Mouse (Mus musculus): Measurements from ENCODE around the gene Krt87.

Krt87 gene

GRCm38 (mm10) chr15:101438555-101438954 is at the start of gene Krt87:
Krt87 (minus strand) TSS chr15:101438804.
- no peak for DNase-seq (ENCODE audit: low spot score in 2 of 2)

- DNase-seq (ENCODE audit: low spot score in 2 of 2) = peak; percentile 58 to 66
Measured at GRCm38 (mm10) chr15:101485911-101486635, 47.5 kb upstream of the Krt87 start.

- no peak for DNase-seq (ENCODE audit: low spot score in 2 of 2)
Measured at GRCm38 (mm10) chr15:101484939-101485338, 46.3 kb upstream of the Krt87 start.

- no peak for DNase-seq (ENCODE audit: low spot score in 2 of 2)
Measured at GRCm38 (mm10) chr15:101483646-101484045, 45.0 kb upstream of the Krt87 start.

- no peak for DNase-seq (ENCODE audit: low spot score in 2 of 2)
Measured at GRCm38 (mm10) chr15:101482056-101482455, 43.5 kb upstream of the Krt87 start.

- no peak for DNase-seq (ENCODE audit: low spot score in 2 of 2)
Measured at GRCm38 (mm10) chr15:101479666-101480060, 41.1 kb upstream of the Krt87 start.

GRCm38 (mm10) chr15:101479007-101479665 is 40.5 kb upstream of the Krt87 start:
- peak; percentile 59 to 60 for DNase-seq (ENCODE audit: low spot score in 2 of 2)

GRCm38 (mm10) chr15:101472952-101473528 is 34.4 kb upstream of the Krt87 start, which contains the start of gene Krt86:
Krt86 (plus strand) TSS chr15:101473478.
- DNase-seq (ENCODE audit: low spot score in 2 of 2) = no peak

GRCm38 (mm10) chr15:101469093-101469492 is 30.5 kb upstream of the Krt87 start:
- peak; percentile 56 to 73 for DNase-seq (ENCODE audit: low spot score in 2 of 2)

- no peak for DNase-seq (ENCODE audit: low spot score in 2 of 2)
Measured at GRCm38 (mm10) chr15:101463651-101464050, 25.0 kb upstream of the Krt87 start, which contains the start of gene Krt81. Krt81 (minus strand) TSS chr15:101463751.

GRCm38 (mm10) chr15:101459283-101459682 is 20.7 kb upstream of the Krt87 start:
- DNase-seq (ENCODE audit: low spot score in 2 of 2) = no peak

- DNase-seq (ENCODE audit: low spot score in 2 of 2) = no peak
Measured at GRCm38 (mm10) chr15:101458361-101458930, 19.8 kb upstream of the Krt87 start.

GRCm38 (mm10) chr15:101455891-101456290 is 17.3 kb upstream of the Krt87 start:
- DNase-seq (ENCODE audit: low spot score in 2 of 2) = no peak

- DNase-seq (ENCODE audit: low spot score in 2 of 2) = no peak
Measured at GRCm38 (mm10) chr15:101455292-101455691, 16.7 kb upstream of the Krt87 start.

- no peak for DNase-seq (ENCODE audit: low spot score in 2 of 2)
Measured at GRCm38 (mm10) chr15:101454774-101455173, 16.2 kb upstream of the Krt87 start.

GRCm38 (mm10) chr15:101453093-101453736 is 14.6 kb upstream of the Krt87 start:
- DNase-seq (ENCODE audit: low spot score in 2 of 2) = peak; percentile 38 to 42

GRCm38 (mm10) chr15:101447444-101447843 is 8.8 kb upstream of the Krt87 start, which contains the start of gene Krt88:
Krt88 (plus strand) TSS chr15:101447744.
- no peak for DNase-seq (ENCODE audit: low spot score in 2 of 2)

GRCm38 (mm10) chr15:101446572-101446971 is 8.0 kb upstream of the Krt87 start:
- no peak for DNase-seq (ENCODE audit: low spot score in 2 of 2)

GRCm38 (mm10) chr15:101440837-101441236 is 2.2 kb upstream of the Krt87 start:
- no peak for DNase-seq (ENCODE audit: low spot score in 2 of 2)

GRCm38 (mm10) chr15:101436611-101437010 is 2.0 kb downstream of the Krt87 start:
- no peak for DNase-seq (ENCODE audit: low spot score in 2 of 2)

- DNase-seq (ENCODE audit: low spot score in 2 of 2) = no peak
Measured at GRCm38 (mm10) chr15:101424914-101425313, 13.7 kb downstream of the Krt87 start.

- DNase-seq (ENCODE audit: low spot score in 2 of 2) = no peak
Measured at GRCm38 (mm10) chr15:101420903-101421302, 17.7 kb downstream of the Krt87 start.

Data from natural killer cell, adult 2 months (primary cell).